Mouse (Mus musculus): ENCODE data around the gene Grip1. TPM values are rescaled to one million over a fixed set of nuclear protein-coding genes. Genes with fewer than 3 reads are reported as not detected.

The Grip1 gene
- polyA plus RNA-seq, 1 experiment from 2014 or later: 19.0 TPM

GRCm38 (mm10) chr10:120015117-120015516, 561.5 kb downstream of the Grip1 start:
- Histone ChIP-seq H3K9ac (no peak overlapping the region), H3K36me3 (replicated peaks) (0 out of 2 replicates have a peak, but pooled peaks cover 2% of the 10 kb centered on the region), H3K4me3 (no peak overlapping the region), H3K4me1 (no peaks in the 10 kb centered on the region), H3K9me3 (no peaks in the 10 kb centered on the region), H3K27me3 (replicated peaks) (no peaks in the 10 kb centered on the region), H3K4me2 (no peak overlapping the region), H3K27ac (no peak overlapping the region)
- ATAC-seq (replicated peaks): no peak
- WGBS: 91% methylated on average over 3 of the region's 3 CpGs

GRCm38 (mm10) chr10:120026437-120026836, 572.8 kb downstream of the Grip1 start:
- WGBS: 27% methylated on average over 10 of the region's 10 CpGs
- Histone ChIP-seq H3K4me2 (no peak overlapping the region), H3K4me3 (no peak overlapping the region)

DNA sequence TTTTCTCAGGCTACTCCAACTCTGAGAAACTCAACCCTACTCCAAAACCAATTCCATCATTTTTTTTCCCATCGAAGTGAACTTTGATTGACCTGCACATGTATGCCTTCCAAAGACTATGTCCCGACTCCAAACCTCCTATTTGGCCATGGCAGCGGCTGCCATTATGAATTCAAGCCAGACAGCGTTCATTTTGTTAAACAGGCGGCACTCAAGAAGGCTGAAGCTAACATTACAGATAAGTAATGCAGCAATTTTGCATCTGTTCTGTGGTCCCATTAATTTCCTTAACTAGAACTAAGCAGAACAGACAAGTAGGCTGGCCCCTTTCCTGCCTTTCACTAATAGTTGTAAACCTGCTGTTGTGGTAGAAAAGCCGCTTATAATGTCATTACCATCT, 577.3 kb downstream of the Grip1 start:
- no peaks in the 10 kb centered on the region for H3K27me3 ChIP-seq (replicated peaks)
- H3K27ac ChIP-seq: no peak overlapping the region
- H3K36me3 ChIP-seq (replicated peaks): no peaks in the 10 kb centered on the region
- WGBS: 90% methylated on average over 6 of the region's 6 CpGs
- no peak overlapping the region for H3K4me2 ChIP-seq
- H3K9me3 ChIP-seq: no peaks in the 10 kb centered on the region
- H3K4me3 ChIP-seq: no peak overlapping the region
- ATAC-seq (replicated peaks): no peak
- peaks cover 19% of the 10 kb centered on the region for H3K4me1 ChIP-seq
- no peak overlapping the region for H3K9ac ChIP-seq

More at GRCm38 (mm10) chr10:120026437-120026836, 572.8 kb downstream of the Grip1 start:
- Histone ChIP-seq H3K9me3 (no peaks in the 10 kb centered on the region), H3K4me1 (peaks cover 11% of the 10 kb centered on the region), H3K27me3 (replicated peaks) (no peaks in the 10 kb centered on the region), H3K27ac (peak overlapping the region; percentile 64; the same call in 1 of the 2 replicates), H3K36me3 (replicated peaks) (no peaks in the 10 kb centered on the region), H3K9ac (no peak overlapping the region)
- ATAC-seq (replicated peaks): peak; percentile 92

DNA sequence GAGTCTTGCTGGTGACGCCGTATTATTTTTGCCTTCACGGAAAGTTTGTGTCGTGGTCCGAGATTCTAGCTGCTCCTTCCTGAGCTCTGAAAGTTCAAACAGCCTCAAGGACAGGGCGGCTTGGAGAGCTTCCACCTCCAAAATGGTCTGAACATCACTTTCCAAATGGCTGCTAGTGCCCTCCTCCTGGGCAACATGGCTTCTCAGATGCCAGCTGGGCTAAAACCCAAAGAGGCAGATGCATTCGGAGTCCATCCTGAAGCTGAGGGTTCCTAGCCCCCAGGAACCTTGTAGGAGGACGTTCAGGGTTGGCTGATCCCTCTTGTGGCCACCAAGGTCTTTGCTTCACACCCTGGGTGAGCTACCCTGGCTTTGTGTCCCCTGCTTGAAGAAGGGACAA, 577.7 kb downstream of the Grip1 start:
- Histone ChIP-seq H3K4me1 (peaks cover 21% of the 10 kb centered on the region), H3K27ac (no peak overlapping the region), H3K36me3 (replicated peaks) (no peaks in the 10 kb centered on the region), H3K4me2 (no peak overlapping the region), H3K27me3 (replicated peaks) (no peaks in the 10 kb centered on the region), H3K9ac (no peak overlapping the region), H3K9me3 (no peaks in the 10 kb centered on the region), H3K4me3 (no peak overlapping the region)
- ATAC-seq (replicated peaks): no peak
- 87% methylated on average over 8 of the region's 8 CpGs for WGBS

DNA sequence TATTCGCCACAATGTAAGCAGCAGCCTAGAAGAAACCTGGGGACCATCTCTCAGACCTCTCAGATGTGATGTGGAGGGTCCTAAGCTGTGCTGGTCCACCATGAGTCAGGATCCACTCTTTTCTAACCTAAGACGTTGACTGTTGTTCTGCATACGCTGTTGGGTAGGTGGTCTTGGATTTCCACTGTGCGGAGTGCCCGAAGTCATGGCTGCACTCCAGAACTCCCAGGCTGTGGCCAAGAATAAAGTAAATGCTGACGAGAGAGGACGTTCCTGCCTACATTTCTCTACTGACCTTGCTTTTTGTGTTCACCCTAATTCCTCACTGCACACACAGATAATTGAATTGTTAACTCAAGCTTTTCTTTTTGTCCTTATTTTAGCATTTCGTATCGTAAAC, 580.2 kb downstream of the Grip1 start:
- WGBS: 61% methylated on average over 9 of the region's 9 CpGs

DNA sequence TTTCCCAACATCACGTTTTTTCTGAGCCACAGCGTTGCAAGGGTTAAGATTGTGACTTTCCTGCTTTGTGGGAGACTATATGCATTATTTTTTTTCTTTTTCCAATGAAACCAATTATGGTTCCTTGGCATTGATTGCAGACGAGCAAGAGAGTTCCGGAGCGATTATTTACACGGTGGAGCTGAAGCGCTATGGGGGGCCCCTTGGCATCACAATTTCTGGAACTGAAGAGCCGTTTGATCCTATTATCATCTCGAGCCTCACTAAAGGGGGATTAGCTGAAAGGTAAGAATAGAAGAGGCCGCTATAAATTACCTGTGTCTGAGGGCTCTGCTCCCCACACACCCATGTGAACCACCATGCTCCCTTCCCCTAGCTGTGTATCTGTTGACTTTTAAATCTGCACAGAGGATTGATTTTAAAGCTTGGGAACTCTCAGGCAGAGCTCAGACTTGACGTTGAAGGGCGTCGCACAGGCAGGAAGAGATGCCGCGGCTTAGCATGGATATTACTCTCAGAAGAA, 581.6 kb downstream of the Grip1 start:
- Histone ChIP-seq H3K9me3 (no peaks in the 10 kb centered on the region), H3K4me2 (peak overlapping the region; percentile 35), H3K4me3 (peak overlapping the region; percentile 5; the same call in 1 of the 2 replicates), H3K27ac (peak overlapping the region; percentile 19; the same call in 1 of the 2 replicates), H3K9ac (no peak overlapping the region), H3K36me3 (replicated peaks) (no peaks in the 10 kb centered on the region), H3K27me3 (replicated peaks) (no peaks in the 10 kb centered on the region), H3K4me1 (peaks cover 14% of the 10 kb centered on the region)
- ATAC-seq (replicated peaks): peak; percentile 43
- WGBS: 18% methylated on average over 15 of the region's 15 CpGs

More for the DNA sequence above, 580.2 kb downstream of the Grip1 start:
- H3K9me3 ChIP-seq: no peaks in the 10 kb centered on the region
- no peak overlapping the region for H3K9ac ChIP-seq
- no peak overlapping the region for H3K27ac ChIP-seq
- no peak overlapping the region for H3K4me2 ChIP-seq
- no peaks in the 10 kb centered on the region for H3K36me3 ChIP-seq (replicated peaks)
- H3K27me3 ChIP-seq (replicated peaks): no peaks in the 10 kb centered on the region
- peaks cover 14% of the 10 kb centered on the region for H3K4me1 ChIP-seq
- no peak for ATAC-seq (replicated peaks)
- no peak overlapping the region for H3K4me3 ChIP-seq

GRCm38 (mm10) chr10:120035824-120036223, 582.2 kb downstream of the Grip1 start:
- peak overlapping the region; percentile 19; the same call in 1 of the 2 replicates for H3K27ac ChIP-seq
- no peaks in the 10 kb centered on the region for H3K36me3 ChIP-seq (replicated peaks)
- peak overlapping the region; percentile 35 for H3K4me2 ChIP-seq
- WGBS: 37% methylated on average over 6 of the region's 6 CpGs
- H3K27me3 ChIP-seq (replicated peaks): no peaks in the 10 kb centered on the region
- no peaks in the 10 kb centered on the region for H3K9me3 ChIP-seq
- ATAC-seq (replicated peaks): peak; percentile 73
- peaks cover 14% of the 10 kb centered on the region for H3K4me1 ChIP-seq
- no peak overlapping the region for H3K9ac ChIP-seq
- H3K4me3 ChIP-seq: peak overlapping the region; percentile 5; the same call in 1 of the 2 replicates

- Histone ChIP-seq H3K36me3 (replicated peaks) (no peaks in the 10 kb centered on the region), H3K4me3 (no peak overlapping the region), H3K27me3 (replicated peaks) (no peaks in the 10 kb centered on the region), H3K9me3 (no peaks in the 10 kb centered on the region), H3K4me2 (no peak overlapping the region), H3K9ac (no peak overlapping the region), H3K27ac (no peak overlapping the region), H3K4me1 (peaks cover 14% of the 10 kb centered on the region)
- 87% methylated on average over 5 of the region's 5 CpGs for WGBS
- no peak for ATAC-seq (replicated peaks)
Measured at GRCm38 (mm10) chr10:120038194-120038593, 584.6 kb downstream of the Grip1 start.

- ATAC-seq (replicated peaks): no peak
- Histone ChIP-seq H3K27me3 (replicated peaks) (no peaks in the 10 kb centered on the region), H3K4me1 (no peaks in the 10 kb centered on the region), H3K9me3 (no peaks in the 10 kb centered on the region), H3K4me2 (no peak overlapping the region), H3K4me3 (no peak overlapping the region), H3K36me3 (replicated peaks) (0 out of 2 replicates have a peak, but pooled peaks cover 1% of the 10 kb centered on the region), H3K9ac (no peak overlapping the region), H3K27ac (no peak overlapping the region)
- 64% methylated on average over 6 of the region's 6 CpGs for WGBS
Measured at GRCm38 (mm10) chr10:120044237-120044636, 590.6 kb downstream of the Grip1 start.

GRCm38 (mm10) chr10:120044714-120045234, 591.1 kb downstream of the Grip1 start:
- Histone ChIP-seq H3K9ac (no peak overlapping the region), H3K4me1 (no peaks in the 10 kb centered on the region), H3K27ac (no peak overlapping the region), H3K27me3 (replicated peaks) (no peaks in the 10 kb centered on the region), H3K4me2 (no peak overlapping the region), H3K9me3 (no peaks in the 10 kb centered on the region), H3K4me3 (no peak overlapping the region), H3K36me3 (replicated peaks) (0 out of 2 replicates have a peak, but pooled peaks cover 5% of the 10 kb centered on the region)
- ATAC-seq (replicated peaks): 0 out of 2 replicates have a peak, but pooled peaks have one; percentile 24
- WGBS: 50% methylated on average over 2 of the region's 2 CpGs

- H3K4me2 ChIP-seq: no peak overlapping the region
- H3K36me3 ChIP-seq (replicated peaks): no peaks in the 10 kb centered on the region
- H3K27me3 ChIP-seq (replicated peaks): no peaks in the 10 kb centered on the region
- ATAC-seq (replicated peaks): no peak
- 83% methylated on average over 10 of the region's 10 CpGs for WGBS
- H3K27ac ChIP-seq: no peak overlapping the region
- no peak overlapping the region for H3K4me3 ChIP-seq
- no peaks in the 10 kb centered on the region for H3K4me1 ChIP-seq
- no peak overlapping the region for H3K9ac ChIP-seq
- H3K9me3 ChIP-seq: no peaks in the 10 kb centered on the region; the same call in 1 of the 2 replicates
Measured at GRCm38 (mm10) chr10:120060579-120061237, 607.1 kb downstream of the Grip1 start.

DNA sequence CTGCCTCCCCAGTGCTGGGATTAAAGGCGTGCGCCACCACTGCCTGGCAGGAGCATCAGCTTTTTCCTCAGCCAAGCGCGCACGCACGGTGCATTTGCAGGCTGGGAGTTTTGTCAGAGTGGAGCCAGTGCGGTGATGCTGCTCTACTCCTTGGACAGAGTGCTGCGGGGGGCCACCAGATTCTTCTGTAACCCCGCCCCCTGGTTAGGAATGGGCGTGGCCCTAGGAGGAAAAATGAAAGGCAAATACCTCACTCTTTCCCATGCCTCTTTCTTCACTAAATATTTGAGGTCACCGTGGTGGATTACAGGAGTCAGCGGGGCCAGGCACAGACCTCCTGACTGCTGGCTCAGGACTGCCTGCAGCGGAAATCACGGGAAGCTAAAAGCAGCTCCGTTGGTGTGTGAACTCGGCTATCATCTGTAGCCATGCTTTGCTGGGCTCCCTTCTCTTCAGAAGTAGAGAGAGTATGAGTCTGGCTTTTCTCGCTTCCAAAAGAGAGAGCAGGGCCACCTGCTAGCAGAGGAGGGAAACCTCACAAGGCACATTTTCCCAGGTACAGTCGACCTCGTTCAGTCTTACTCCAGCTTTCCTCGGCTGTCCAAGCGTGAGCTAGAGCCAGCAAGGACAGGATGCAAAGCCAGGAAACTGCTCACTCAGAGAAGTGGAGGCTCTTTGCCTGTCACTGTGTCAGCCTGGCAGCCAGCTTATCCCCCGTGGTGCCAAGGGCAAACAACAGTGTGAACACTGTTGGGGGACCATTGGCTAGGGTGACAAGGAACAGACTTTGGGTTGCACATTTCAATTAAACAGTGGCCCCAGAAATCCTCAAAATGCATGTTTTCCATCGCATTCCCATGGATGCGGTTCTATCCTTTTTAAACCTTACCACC, 607.9 kb downstream of the Grip1 start:
- ATAC-seq (replicated peaks): no peak
- H3K4me2 ChIP-seq: no peak overlapping the region
- no peaks in the 10 kb centered on the region; the same call in 1 of the 2 replicates for H3K9me3 ChIP-seq
- no peaks in the 10 kb centered on the region for H3K27me3 ChIP-seq (replicated peaks)
- H3K4me1 ChIP-seq: no peaks in the 10 kb centered on the region
- no peak overlapping the region for H3K9ac ChIP-seq
- no peak overlapping the region for H3K27ac ChIP-seq
- H3K36me3 ChIP-seq (replicated peaks): no peaks in the 10 kb centered on the region
- H3K4me3 ChIP-seq: no peak overlapping the region
- 86% methylated on average over 24 of the region's 24 CpGs for WGBS

All from midbrain, embryonic 15.5 days (tissue).